Mouse (Mus musculus) R1 (cell line): ENCODE measurements around the gene 1700016H13Rik.

Experiments used
- DNase-seq: peaks from one replicate; pipeline ENCODE4 v3.0.0-alpha.2; 2018; ENCODE audit warnings: low read depth, low spot score

Gene 1700016H13Rik

DNA sequence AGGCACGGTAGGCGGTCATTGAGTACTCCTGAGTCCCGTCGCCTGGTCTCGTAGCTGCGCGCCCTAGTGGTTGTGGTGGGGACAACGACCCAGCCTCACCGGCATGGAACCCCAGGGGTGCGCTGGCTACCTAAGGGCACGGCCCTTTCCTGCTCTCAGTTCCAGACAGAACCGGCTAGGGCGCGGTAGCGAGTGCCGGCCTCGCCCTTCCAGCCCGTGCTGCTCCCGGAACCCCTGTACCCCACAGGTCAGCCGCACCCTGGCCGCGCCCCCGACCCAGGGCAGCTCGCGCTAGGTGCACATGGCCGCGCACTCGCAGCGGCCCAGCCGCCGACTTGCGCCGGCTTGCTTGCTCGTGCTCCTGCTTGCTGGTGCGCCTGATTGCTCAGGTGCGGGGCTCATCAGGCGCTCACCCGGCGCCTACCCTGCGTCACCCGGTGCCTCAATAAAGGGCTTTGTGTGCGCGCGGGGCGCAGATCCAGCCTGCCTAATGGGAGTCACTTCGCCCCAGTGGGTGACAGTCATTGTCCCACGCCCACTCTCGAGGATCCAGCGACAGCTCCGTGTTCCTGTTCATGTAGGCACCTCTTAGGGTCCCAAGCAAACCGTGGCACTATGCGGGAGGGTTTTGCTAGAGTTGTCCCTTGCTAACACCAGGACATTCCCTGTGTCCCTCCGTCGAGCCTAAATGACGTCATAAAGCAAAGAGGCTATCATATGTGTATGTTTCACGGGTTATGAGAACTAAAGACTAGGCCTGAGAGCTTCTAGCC lies at the start of gene 1700016H13Rik:
TSS of gene 1700016H13Rik (minus strand) at position 665 of the 773 bp plus-strand sequence.
- peak; percentile 93 for DNase-seq

DNA sequence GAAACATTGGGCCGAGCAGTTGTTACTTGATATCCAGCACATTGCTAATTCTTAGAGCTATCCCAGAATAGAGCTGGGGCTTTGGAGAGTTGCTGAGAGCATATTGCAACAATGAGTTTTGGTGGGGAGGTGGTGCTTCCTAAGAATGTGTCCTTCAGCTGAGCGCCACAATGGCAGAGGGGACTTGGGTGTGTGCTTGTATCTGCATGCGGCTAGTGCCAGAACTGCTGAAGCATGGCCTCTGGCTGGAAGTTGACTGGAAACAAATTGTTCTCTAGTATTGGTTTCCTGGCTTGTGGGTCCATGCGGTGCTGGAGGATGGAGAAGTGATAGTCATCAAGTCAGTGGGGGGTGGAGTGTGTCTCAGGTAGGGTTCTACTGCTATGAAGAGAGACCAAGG lies 49.5 kb upstream of the 1700016H13Rik start:
- DNase-seq, result peak; percentile 66

DNA sequence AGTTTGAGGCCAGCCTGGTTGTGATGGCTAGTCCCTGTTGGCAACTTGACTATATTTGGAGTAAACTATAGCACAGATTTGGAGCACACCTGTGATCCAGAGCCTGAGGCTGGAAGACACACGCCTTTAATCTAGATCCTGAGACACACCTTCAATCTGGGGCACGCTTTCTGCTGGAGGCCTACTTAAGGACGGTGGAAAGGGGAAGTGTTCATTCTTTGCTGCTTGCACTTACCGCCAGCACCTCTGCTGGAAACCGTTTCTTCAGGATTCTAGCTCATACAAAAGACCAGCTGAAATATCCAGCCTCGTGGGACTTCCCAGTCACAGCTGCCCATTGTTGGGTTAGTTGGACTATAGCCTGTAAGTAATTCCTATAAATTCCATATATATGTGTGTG lies 46.7 kb upstream of the 1700016H13Rik start:
- DNase-seq, result no peak

DNA sequence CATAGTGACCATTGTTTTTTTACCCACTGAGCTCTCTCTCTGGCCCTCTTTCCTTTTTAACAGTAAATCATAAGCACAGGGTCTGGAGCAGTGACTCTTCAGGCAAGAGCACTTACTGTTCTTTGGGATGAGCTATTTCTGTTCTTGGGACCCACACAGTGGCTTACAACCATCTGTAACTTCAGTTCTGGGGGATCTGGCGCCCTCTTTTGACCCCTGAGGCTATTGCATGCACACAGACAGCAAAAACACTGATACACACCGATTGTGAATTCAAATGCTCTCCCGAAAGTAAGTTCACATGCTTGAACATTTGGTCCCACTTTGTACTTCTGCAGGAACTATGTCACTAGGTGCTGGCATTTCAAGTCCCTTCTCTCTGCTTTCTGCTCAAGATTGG lies 45.7 kb upstream of the 1700016H13Rik start:
- peak; percentile 85 for DNase-seq

DNA sequence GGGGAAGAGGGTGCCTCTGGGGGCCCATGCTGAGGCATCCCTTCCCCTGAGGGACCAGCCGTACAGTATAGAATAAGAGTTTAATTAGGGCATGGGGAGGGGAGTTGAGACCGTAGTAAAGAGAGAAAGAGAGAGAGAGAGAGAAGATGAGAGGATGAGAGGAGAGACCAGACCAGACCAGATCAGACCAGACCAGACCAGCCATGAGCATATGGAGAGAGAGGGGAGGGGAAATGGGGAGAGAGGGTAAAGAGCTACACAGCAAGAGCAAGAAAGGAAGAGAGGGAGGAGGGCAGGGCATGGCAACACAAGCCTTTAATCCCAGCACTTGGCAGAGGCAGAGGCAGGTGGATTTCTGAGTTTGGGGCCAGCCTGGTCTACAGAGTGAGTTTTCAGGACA lies 44.9 kb upstream of the 1700016H13Rik start:
- peak; percentile 61 for DNase-seq

DNA sequence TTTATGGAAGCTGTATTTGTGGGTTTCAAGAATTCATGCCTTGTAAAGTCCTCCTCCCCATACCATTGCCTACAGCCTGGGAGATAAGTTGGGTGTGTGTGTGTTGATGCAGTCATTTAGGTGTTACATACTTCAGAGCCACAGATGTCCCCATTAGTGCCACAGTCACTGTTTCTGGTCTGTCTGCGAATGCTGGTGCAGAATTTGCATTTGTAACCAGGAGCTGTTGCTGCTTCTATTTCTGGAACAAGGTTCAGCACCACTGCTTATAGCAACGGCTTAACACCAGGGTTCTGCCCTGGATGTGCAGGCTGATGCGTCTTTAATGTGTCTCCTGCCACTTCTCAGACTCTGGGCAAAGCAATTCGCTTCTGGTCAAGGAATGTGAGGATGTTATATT lies 43.7 kb upstream of the 1700016H13Rik start:
- no peak for DNase-seq

DNA sequence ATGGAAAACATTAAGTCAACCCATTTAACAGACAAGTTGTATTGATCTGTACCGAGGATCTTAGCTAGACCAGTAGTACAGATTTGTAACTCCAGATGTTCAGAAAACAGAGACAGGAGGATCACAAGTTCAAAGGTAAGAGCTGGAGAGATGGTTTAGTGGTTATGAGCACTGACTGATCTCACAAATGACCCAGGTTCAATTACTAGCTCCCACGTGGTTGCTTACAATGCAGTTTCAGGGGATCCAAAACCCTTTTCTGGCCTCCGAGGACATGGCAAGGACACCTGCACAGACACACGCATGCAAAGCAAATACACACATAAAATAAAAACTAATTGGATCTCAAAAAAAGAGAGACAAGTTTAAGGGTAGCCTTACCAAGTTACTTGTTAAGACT lies 42.8 kb upstream of the 1700016H13Rik start:
- DNase-seq, result no peak

DNA sequence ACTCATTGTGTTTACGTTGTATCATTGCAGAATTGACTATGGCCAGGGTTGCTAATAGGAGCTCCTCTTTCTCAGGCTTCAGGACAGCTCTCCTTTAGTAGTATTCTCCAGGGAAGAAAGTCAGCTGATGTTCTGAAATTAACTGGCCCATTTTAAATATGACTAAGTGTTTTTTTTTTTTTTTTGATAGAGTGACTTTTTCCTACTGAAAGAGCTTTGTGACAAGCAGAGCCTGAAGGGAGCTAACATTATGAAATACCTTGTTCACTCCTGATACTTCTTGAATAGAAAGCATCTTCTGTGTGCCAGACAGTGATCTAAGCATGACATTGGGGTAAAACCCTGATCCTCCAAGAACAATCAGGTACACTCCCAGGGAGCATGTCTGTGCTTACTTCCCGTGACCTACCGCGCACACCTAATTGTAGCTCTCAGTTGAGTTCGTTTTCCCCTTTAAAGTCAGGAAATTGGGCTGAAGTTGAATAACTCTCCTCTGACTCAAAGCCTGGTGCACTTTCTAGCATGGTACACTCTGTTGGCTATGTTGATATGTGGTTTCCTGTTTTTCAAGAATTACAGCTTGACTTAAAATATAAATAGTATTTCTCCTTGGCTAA lies 42.2 kb upstream of the 1700016H13Rik start:
- no peak for DNase-seq

DNA sequence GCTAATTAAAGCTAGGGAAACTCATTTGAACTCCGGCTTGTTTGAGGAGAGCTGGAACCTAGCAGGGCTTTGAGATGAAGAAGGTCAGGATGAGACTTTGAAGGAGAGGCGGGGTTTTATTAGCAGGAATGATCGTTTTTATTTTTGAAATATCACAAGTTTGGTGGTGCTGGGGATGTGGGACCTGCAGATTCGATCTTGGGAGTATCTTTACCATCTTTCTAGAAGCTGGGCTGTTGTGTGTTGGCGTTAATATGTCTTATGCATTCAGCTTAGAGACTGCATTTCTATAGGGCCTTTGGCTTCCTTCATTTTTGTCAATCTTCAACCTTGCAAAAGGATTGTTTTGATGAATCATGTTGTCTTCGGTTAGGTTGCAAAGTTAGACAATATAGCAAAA lies 38.3 kb upstream of the 1700016H13Rik start:
- DNase-seq, result no peak

DNA sequence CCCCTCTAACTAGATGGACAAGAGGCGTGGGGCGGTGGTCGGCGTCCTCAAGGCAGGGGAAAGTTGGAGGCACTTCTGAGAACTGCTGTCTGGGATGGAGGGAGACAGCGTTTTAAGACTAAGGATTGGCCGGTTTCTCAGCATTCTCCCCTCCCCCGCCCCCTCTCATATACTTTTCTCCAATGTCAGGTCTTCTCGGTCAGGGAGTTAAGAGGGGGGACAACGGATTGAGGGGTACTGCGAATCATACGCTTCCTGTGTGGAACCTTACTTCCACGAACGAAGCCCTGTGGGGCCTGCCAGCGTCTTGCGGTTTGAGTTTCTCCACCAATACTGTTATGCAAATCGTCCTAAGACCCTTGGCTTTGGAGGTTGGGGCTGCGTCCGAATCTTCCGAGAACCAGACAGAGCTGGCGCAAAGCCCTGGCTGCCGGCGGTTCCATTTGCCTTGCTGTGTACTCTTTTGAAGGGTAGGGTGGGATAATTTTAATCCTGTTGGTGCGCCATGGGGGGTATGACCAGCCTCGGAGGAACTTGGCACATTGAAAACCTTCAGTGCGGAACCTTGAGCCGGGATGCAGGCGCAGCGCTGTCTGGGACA lies 37.3 kb upstream of the 1700016H13Rik start:
- peak; percentile 91 for DNase-seq

DNA sequence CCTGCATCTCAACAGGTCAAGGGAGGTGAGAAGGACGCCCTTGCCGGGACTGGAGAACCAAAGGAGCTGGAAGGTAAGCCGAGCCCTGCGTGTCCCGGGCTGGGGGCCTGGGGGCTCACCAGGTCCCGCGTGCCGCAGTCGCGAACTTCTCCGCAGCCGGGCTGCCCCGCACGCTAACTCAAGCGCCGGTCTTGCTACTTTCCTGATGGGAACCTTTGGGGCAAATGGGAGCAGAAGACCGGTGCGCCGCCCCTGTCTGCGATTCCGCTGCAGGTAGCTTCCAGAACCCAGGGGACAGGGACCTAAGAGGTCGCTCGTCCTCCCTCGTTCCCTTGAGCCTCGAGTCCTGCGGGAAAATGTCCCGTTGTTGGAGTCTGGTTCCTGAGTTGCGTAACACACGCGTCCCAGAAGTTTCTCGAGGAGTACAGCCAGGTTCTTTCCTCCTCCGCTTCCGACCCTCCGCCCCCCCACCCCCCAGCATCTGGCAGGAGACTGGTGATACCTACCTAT lies 36.8 kb upstream of the 1700016H13Rik start:
- DNase-seq, result peak; percentile 58

DNA sequence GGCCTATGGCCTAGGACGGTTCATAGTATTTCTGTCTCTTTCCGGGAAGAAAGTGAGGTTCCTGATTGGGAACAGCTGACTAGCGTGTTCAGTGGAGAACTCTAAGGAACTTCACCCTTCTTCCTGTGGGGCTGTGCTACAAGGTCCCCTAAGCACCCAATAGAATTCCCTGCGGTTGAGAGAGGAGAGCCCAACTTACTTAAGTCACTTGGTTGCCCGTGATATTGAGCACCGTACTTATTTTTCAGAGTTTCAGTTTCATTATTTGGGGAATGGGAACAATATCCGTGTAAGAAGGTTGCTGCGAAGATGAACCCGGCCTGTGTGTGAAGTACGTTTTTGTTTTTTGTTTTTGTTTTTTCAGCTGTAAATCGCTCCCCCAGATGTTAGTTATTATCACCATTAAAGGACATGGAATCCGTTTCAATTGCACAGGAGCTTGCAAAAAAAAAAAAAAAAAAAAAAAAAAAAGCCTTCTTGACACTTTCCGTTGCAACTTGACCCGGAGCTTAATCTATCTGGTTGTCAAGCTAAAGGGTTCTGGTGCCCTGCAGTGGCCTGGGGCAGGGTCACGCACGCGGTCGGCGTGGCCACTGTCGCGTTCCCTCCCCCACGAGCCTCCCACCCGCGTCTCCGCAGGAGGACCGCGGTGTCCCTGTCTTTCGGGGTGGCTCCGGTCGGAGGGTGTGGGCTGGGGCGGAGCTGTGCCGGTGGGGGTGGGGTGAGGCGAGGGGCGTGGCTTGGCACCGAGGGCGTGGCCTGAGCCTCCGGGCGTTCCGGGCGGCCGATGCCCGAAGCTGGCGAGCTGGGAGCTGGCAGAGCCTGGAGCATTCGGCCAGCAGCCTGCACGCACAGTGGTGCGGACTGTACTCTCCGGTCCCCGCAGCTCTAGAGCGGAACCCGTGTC lies 36.1 kb upstream of the 1700016H13Rik start, which contains the start of gene Aff1:
TSS of gene Aff1 (plus strand) at position 751 of the 907 bp plus-strand sequence.
- peak; percentile 83 for DNase-seq

DNA sequence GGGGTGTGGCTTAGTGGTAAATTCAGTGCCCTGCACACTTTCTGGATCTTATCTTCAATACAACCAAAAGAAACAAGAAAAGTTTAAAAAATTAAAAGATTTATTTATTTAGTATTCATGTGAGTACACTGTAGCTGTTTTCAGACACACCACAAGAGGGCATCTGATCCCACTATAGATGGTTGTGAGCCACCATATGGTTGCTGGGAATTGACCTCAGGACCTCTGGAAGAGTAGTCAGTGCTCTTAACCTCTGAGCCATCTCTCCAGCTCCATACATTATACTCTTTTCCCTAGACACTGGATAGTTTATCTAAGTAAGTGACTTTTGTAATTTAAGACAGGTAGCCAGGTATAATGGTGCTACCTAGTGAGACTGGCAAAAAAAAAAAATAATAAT lies 35.4 kb upstream of the 1700016H13Rik start:
- no peak for DNase-seq

DNA sequence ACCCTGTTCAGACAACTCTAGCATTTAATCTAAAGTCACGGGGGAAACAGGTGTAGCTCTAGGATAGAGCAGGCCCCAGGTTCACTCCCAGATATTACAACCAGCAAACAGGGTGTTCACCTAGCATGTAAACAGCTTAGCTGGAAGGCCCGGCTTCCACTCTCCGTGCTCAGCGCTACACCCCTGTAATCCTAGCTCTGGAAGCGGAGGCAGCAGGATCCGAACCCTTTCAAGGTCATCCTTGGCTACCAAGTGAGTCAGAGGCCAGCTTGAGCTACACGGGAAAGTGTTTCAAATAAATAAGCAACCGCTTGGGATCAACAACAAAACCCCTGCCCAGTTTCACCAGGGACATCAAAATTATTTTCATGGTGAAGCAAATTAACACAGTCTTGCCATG lies 34.4 kb upstream of the 1700016H13Rik start:
- peak; percentile 55 for DNase-seq

DNA sequence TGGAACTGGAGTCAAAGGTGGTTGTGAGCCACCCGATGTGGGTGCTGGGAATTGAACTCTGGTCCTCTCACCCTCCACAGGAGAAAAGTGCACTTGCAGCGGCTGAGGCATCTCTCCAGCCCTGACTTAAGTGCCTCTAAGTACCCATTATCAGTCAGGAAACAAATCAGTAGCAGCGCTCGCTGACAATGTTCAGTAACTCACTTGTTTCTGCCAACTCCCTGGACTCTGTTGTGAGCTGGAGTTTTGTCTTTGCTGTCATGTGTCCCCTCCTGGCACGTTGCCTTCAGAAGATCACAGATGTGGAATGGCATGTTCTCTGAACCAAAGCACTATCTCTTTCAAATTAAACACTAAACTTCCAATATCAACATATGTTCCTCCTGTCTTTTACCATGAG lies 33.8 kb upstream of the 1700016H13Rik start:
- DNase-seq, result no peak

DNA sequence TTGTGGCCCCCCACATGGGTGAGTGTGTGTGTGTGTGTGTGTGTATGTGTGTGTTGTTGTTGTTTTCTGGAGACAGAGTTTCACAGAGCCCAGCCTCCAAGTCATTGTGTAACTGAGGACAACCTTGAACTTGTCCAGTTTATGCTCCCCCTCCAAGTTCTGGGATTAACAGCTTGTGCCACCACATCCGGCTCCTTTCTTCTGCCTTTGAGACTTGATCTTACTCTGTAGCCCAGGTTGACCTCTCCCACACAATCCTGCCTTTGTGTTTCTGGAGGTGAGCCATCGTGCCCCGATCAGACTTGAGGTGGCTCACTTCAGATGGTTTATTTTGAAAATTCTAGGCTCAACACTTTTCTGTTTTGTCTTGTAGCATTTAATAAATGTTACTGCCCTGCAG lies 26.0 kb upstream of the 1700016H13Rik start:
- peak; percentile 57 for DNase-seq

DNA sequence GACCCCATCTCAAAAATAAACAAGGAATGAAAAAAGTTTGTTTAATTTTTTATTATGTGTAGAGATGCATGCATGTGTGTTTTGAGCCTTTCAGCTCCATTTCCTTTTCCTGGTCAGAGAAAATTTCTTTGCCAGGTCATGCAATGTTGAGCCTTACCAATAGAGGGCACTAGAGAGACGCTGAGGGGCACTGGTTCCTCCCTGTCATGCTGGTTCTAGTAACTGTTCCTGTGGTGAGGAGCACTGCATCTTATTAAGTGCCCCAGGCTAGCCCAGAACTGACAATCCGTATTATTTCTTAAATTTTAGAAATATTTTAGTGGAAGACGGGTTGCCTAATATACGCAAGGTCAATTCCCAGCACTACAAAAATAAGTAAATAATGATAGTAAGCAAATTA lies 24.6 kb upstream of the 1700016H13Rik start:
- peak; percentile 85 for DNase-seq

DNA sequence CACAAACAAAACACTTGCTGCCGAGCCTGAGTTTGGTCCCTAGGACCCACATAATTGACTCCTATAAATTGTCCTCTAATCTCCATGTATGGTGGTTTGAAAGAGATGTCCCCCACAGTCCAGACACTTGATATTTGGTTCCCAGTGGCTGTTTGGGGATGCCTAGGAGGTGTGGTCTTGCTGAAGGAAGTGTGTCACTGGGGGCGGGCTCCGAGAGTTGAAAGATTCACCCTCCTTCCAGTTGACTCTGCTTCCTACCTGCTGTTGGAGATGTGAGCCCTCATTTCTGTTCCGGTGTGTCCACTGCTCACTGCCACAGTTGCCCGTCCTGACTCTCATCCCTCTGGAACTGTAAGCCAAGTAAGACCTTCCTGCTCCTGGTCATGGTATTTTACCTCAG lies 23.2 kb upstream of the 1700016H13Rik start:
- DNase-seq, result peak; percentile 66

DNA sequence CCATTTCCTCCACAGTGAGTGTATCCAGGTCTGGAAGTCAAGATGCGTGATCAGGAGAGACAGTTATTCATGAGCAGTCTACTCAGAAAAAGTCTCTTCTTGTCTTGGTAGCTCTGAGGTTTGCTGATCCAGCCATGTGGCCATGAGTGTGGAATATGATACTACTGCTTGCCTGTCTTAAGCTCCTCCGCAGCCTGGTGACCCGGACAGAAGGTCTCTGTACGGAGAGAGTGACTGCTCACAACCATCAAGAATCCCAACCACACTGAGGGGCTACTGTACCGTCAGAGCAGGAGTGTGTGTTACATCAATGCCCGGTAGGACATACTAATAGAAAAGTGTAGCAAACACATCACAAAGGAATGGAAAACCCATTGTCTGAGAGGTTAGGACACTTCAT lies 22.1 kb upstream of the 1700016H13Rik start:
- no peak for DNase-seq

DNA sequence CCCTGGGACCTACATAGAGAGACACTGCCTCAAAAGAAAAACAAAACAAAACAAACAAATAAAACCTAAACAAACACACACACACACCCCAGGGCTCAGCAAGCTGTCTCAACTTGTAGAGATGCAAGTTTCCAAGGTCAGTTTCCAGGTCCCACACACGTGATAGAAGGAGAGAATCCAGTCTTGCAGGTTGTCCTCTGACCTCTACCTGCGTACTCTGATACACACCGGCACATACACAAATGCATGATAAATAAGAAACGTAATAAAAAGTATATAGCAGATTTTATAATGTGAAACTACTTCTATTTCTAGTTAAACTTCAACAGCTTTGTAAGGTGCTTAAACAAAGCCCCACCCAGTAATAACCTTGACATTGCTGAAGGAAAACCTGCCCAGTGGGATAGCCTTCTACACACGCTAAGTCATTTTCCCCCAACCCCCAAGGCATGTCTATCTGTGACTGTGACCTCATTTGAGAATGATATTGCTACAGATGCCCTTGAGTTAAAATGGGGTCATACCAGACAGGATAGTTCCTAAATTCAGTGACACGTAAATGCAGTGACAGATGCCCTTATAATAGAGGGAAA lies 20.6 kb upstream of the 1700016H13Rik start:
- no peak for DNase-seq

DNA sequence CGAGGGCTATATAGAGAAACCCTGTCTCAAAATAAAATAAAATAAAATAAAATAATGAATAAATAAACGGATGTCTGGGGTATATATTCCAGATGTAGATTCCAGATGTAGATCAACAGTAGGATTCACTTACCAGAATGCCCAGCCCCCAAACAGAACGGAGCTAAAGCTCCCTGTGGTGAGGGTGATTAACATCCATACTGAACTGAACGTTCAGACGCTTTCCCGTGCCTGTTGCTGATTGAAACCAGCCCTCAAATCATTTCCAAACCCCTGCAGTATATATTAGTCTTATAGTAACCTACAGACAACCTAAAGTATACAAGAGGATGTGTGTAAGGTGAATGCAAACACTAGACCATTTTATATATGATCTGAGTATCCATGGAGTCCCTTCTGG lies 18.7 kb upstream of the 1700016H13Rik start:
- peak; percentile 41 for DNase-seq
